Mouse (Mus musculus): Measurements from ENCODE around the gene Tanc2. TPM values are rescaled to one million over a fixed set of nuclear protein-coding genes. Genes with fewer than 3 reads are reported as not detected.

The Tanc2 gene
- polyA plus RNA-seq, 1 experiment from 2014 or later, result 24.1 TPM

GRCm38 (mm10) chr11:105899151-105899550 lies 309.4 kb downstream of the Tanc2 start:
- Histone ChIP-seq H3K9ac (ENCODE audit: low read length) (no peak overlapping the region), H3K4me1 (ENCODE audit: control insufficient read depth in 2 of 2, insufficient read depth in 2 of 2, low read length in 2 of 2) (peaks cover 0 to 6% of the 10 kb centered on the region in 2 experiments; a peak in 1 of 4 replicates), H3K9me3 (ENCODE audit: control insufficient read depth, low read length) (no peaks in the 10 kb centered on the region), H3K27me3 (ENCODE audit: control insufficient read depth, insufficient read depth, low read length) (no peaks in the 10 kb centered on the region), H3K4me3 (ENCODE audit: control insufficient read depth in 1 of 2, insufficient read depth in 1 of 2, low read depth in 1 of 2, low read length in 2 of 2) (no peak overlapping the region), H3K4me2 (ENCODE audit: low read length) (no peak overlapping the region), H3K36me3 (ENCODE audit: control insufficient read depth, insufficient read depth, low read length) (peaks cover 77% of the 10 kb centered on the region), H3K27ac (replicated peaks in 1 of 2; ENCODE audit: control insufficient read depth in 1 of 2, insufficient read depth in 1 of 2, low read depth in 2 of 2, low read length in 2 of 2) (no peak overlapping the region)
- WGBS, result 19% methylated on average over 1 of the region's 1 CpGs
- no peak for ATAC-seq (ENCODE audit: insufficient number of reproducible peaks, insufficient read depth, low FRiP score, low read depth)

- Histone ChIP-seq H3K27me3 (ENCODE audit: control insufficient read depth, insufficient read depth, low read length) (no peaks in the 10 kb centered on the region), H3K9ac (ENCODE audit: low read length) (no peak overlapping the region), H3K4me3 (ENCODE audit: control insufficient read depth in 1 of 2, insufficient read depth in 1 of 2, low read depth in 1 of 2, low read length in 2 of 2) (no peak overlapping the region), H3K36me3 (ENCODE audit: control insufficient read depth, insufficient read depth, low read length) (peaks cover 63% of the 10 kb centered on the region), H3K4me2 (ENCODE audit: low read length) (no peak overlapping the region), H3K27ac (replicated peaks in 1 of 2; ENCODE audit: control insufficient read depth in 1 of 2, insufficient read depth in 1 of 2, low read depth in 2 of 2, low read length in 2 of 2) (peak overlapping the region; percentile 27 to 44; a peak in 3 of 4 replicates), H3K4me1 (ENCODE audit: control insufficient read depth in 2 of 2, insufficient read depth in 2 of 2, low read length in 2 of 2) (peaks cover 0 to 19% of the 10 kb centered on the region in 2 experiments; a peak in 3 of 4 replicates), H3K9me3 (ENCODE audit: control insufficient read depth, low read length) (no peaks in the 10 kb centered on the region)
- ATAC-seq (ENCODE audit: insufficient number of reproducible peaks, insufficient read depth, low FRiP score, low read depth), result no peak
- WGBS, result 45% methylated on average over 2 of the region's 2 CpGs
Measured at GRCm38 (mm10) chr11:105901501-105901900, 311.7 kb downstream of the Tanc2 start.

GRCm38 (mm10) chr11:105902956-105903355 lies 313.2 kb downstream of the Tanc2 start:
- WGBS, result 63% methylated on average over 1 of the region's 1 CpGs
- Histone ChIP-seq H3K27ac (replicated peaks in 1 of 2; ENCODE audit: control insufficient read depth in 1 of 2, insufficient read depth in 1 of 2, low read depth in 2 of 2, low read length in 2 of 2) (0 out of 4 replicates have a peak overlapping the region, but pooled peaks of 1 of the 2 experiments have one; percentile 19), H3K27me3 (ENCODE audit: control insufficient read depth, insufficient read depth, low read length) (no peaks in the 10 kb centered on the region), H3K36me3 (ENCODE audit: control insufficient read depth, insufficient read depth, low read length) (peaks cover 57% of the 10 kb centered on the region), H3K9ac (ENCODE audit: low read length) (no peak overlapping the region), H3K9me3 (ENCODE audit: control insufficient read depth, low read length) (no peaks in the 10 kb centered on the region), H3K4me3 (ENCODE audit: control insufficient read depth in 1 of 2, insufficient read depth in 1 of 2, low read depth in 1 of 2, low read length in 2 of 2) (no peak overlapping the region), H3K4me1 (ENCODE audit: control insufficient read depth in 2 of 2, insufficient read depth in 2 of 2, low read length in 2 of 2) (peaks cover 0 to 19% of the 10 kb centered on the region in 2 experiments; a peak in 3 of 4 replicates), H3K4me2 (ENCODE audit: low read length) (no peak overlapping the region)
- ATAC-seq (ENCODE audit: insufficient number of reproducible peaks, insufficient read depth, low FRiP score, low read depth), result no peak

GRCm38 (mm10) chr11:105905529-105906213 lies 315.9 kb downstream of the Tanc2 start:
- no peak overlapping the region for H3K9ac ChIP-seq (ENCODE audit: low read length)
- H3K27ac ChIP-seq (replicated peaks in 1 of 2; ENCODE audit: control insufficient read depth in 1 of 2, insufficient read depth in 1 of 2, low read depth in 2 of 2, low read length in 2 of 2), result peak overlapping the region in 1 of 2 experiments; percentile 53; a peak in 2 of 4 replicates
- no peaks in the 10 kb centered on the region for H3K27me3 ChIP-seq (ENCODE audit: control insufficient read depth, insufficient read depth, low read length)
- no peaks in the 10 kb centered on the region for H3K9me3 ChIP-seq (ENCODE audit: control insufficient read depth, low read length)
- H3K4me3 ChIP-seq (ENCODE audit: control insufficient read depth in 1 of 2, insufficient read depth in 1 of 2, low read depth in 1 of 2, low read length in 2 of 2), result no peak overlapping the region
- H3K4me2 ChIP-seq (ENCODE audit: low read length), result no peak overlapping the region
- peak; percentile 47; the same call in 1 of the 2 replicates for ATAC-seq (ENCODE audit: insufficient number of reproducible peaks, insufficient read depth, low FRiP score, low read depth)
- H3K36me3 ChIP-seq (ENCODE audit: control insufficient read depth, insufficient read depth, low read length), result peaks cover 54% of the 10 kb centered on the region
- H3K4me1 ChIP-seq (ENCODE audit: control insufficient read depth in 2 of 2, insufficient read depth in 2 of 2, low read length in 2 of 2), result peaks cover 0 to 19% of the 10 kb centered on the region in 2 experiments; a peak in 3 of 4 replicates
- WGBS, result 32% methylated on average over 4 of the region's 4 CpGs

- Histone ChIP-seq H3K4me3 (ENCODE audit: control insufficient read depth in 1 of 2, insufficient read depth in 1 of 2, low read depth in 1 of 2, low read length in 2 of 2) (no peak overlapping the region), H3K4me1 (ENCODE audit: control insufficient read depth in 2 of 2, insufficient read depth in 2 of 2, low read length in 2 of 2) (peaks cover 0 to 13% of the 10 kb centered on the region in 2 experiments; a peak in 3 of 4 replicates), H3K4me2 (ENCODE audit: low read length) (no peak overlapping the region), H3K36me3 (ENCODE audit: control insufficient read depth, insufficient read depth, low read length) (peaks cover 55% of the 10 kb centered on the region), H3K27me3 (ENCODE audit: control insufficient read depth, insufficient read depth, low read length) (no peaks in the 10 kb centered on the region), H3K27ac (replicated peaks in 1 of 2; ENCODE audit: control insufficient read depth in 1 of 2, insufficient read depth in 1 of 2, low read depth in 2 of 2, low read length in 2 of 2) (no peak overlapping the region), H3K9ac (ENCODE audit: low read length) (no peak overlapping the region), H3K9me3 (ENCODE audit: control insufficient read depth, low read length) (no peaks in the 10 kb centered on the region)
- no peak for ATAC-seq (ENCODE audit: insufficient number of reproducible peaks, insufficient read depth, low FRiP score, low read depth)
- WGBS, result 100% methylated on average over 1 of the region's 1 CpGs
Measured at GRCm38 (mm10) chr11:105907381-105907780, 317.6 kb downstream of the Tanc2 start.

GRCm38 (mm10) chr11:105908926-105909325 lies 319.1 kb downstream of the Tanc2 start:
- H3K27ac ChIP-seq (replicated peaks in 1 of 2; ENCODE audit: control insufficient read depth in 1 of 2, insufficient read depth in 1 of 2, low read depth in 2 of 2, low read length in 2 of 2), result no peak overlapping the region
- peaks cover 0 to 13% of the 10 kb centered on the region in 2 experiments; a peak in 3 of 4 replicates for H3K4me1 ChIP-seq (ENCODE audit: control insufficient read depth in 2 of 2, insufficient read depth in 2 of 2, low read length in 2 of 2)
- no peaks in the 10 kb centered on the region for H3K27me3 ChIP-seq (ENCODE audit: control insufficient read depth, insufficient read depth, low read length)
- H3K9ac ChIP-seq (ENCODE audit: low read length), result no peak overlapping the region
- H3K4me2 ChIP-seq (ENCODE audit: low read length), result no peak overlapping the region
- no peak overlapping the region for H3K4me3 ChIP-seq (ENCODE audit: control insufficient read depth in 1 of 2, insufficient read depth in 1 of 2, low read depth in 1 of 2, low read length in 2 of 2)
- no peak for ATAC-seq (ENCODE audit: insufficient number of reproducible peaks, insufficient read depth, low FRiP score, low read depth)
- no peaks in the 10 kb centered on the region for H3K9me3 ChIP-seq (ENCODE audit: control insufficient read depth, low read length)
- peaks cover 56% of the 10 kb centered on the region for H3K36me3 ChIP-seq (ENCODE audit: control insufficient read depth, insufficient read depth, low read length)
- 86% methylated on average over 8 of the region's 8 CpGs for WGBS

GRCm38 (mm10) chr11:105909617-105910016 lies 319.8 kb downstream of the Tanc2 start:
- Histone ChIP-seq H3K9me3 (ENCODE audit: control insufficient read depth, low read length) (no peaks in the 10 kb centered on the region), H3K27ac (replicated peaks in 1 of 2; ENCODE audit: control insufficient read depth in 1 of 2, insufficient read depth in 1 of 2, low read depth in 2 of 2, low read length in 2 of 2) (no peak overlapping the region), H3K4me3 (ENCODE audit: control insufficient read depth in 1 of 2, insufficient read depth in 1 of 2, low read depth in 1 of 2, low read length in 2 of 2) (no peak overlapping the region), H3K9ac (ENCODE audit: low read length) (no peak overlapping the region), H3K27me3 (ENCODE audit: control insufficient read depth, insufficient read depth, low read length) (no peaks in the 10 kb centered on the region), H3K4me2 (ENCODE audit: low read length) (no peak overlapping the region), H3K36me3 (ENCODE audit: control insufficient read depth, insufficient read depth, low read length) (peaks cover 59% of the 10 kb centered on the region), H3K4me1 (ENCODE audit: control insufficient read depth in 2 of 2, insufficient read depth in 2 of 2, low read length in 2 of 2) (peaks cover 0 to 13% of the 10 kb centered on the region in 2 experiments; a peak in 3 of 4 replicates)
- WGBS, result 72% methylated on average over 2 of the region's 2 CpGs
- ATAC-seq (ENCODE audit: insufficient number of reproducible peaks, insufficient read depth, low FRiP score, low read depth), result no peak

Measured in heart, embryonic 14.5 days (tissue).